Mouse (Mus musculus) kidney, adult 2 months (tissue): ENCODE results near the gene Unk.

Experiments used
- CTCF ChIP-seq: fragments of 200-500 bp; conservative IDR thresholded peaks from 2 replicates; pipeline ENCODE4 v1.5.1; 2011; ENCODE audit warnings: low read depth, mild to moderate bottlenecking, control low read depth, low read length, moderate library complexity, mixed read lengths; ENCODE audit not compliant: insufficient read depth, insufficient read length
- POLR2A ChIP-seq: fragments of 200-500 bp; IDR thresholded peaks from one replicate; pipeline ENCODE4 v1.6.1; 2011; ENCODE audit warnings: low read depth, low read length, control low read depth

DNA sequence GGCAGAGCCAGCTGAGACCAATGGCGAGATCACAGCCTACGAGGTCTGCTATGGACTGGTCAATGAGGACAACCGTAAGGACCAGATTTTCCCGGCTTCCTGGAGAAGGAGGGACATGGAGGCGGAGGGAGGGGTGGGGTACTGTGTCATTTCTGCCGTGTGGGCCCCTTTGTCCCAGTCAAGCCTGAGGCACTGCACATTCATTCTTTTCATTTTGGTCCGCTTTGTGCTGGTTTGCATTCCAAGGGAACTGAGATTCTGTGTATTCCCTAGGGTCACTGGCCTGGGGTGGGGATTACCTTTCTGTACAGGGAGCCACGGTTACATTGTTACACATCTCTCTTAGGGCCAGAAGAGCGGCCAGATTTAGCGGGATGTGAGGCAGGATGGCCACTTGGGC lies 29.5 kb upstream of the Unk start:
- TF ChIP-seq POLR2A (no peak), CTCF (no peak)
